Mouse (Mus musculus): ENCODE results near the gene Tmem26. TPM values are rescaled to one million over a fixed set of nuclear protein-coding genes. Genes with fewer than 3 reads are reported as not detected.

Tmem26 gene
- 0.05 and 0.09 TPM in 2 replicates for polyA plus RNA-seq (2021; fragmentation: Nextera tagmentation)
- long read RNA-seq, experiment 1, result 0 reads
- long read RNA-seq, experiment 2, partial matches to known transcripts, result 0 of 2 reads
- long read RNA-seq, experiment 2, other reads (novel, unspliced or antisense), result 2 of 2 reads

DNA sequence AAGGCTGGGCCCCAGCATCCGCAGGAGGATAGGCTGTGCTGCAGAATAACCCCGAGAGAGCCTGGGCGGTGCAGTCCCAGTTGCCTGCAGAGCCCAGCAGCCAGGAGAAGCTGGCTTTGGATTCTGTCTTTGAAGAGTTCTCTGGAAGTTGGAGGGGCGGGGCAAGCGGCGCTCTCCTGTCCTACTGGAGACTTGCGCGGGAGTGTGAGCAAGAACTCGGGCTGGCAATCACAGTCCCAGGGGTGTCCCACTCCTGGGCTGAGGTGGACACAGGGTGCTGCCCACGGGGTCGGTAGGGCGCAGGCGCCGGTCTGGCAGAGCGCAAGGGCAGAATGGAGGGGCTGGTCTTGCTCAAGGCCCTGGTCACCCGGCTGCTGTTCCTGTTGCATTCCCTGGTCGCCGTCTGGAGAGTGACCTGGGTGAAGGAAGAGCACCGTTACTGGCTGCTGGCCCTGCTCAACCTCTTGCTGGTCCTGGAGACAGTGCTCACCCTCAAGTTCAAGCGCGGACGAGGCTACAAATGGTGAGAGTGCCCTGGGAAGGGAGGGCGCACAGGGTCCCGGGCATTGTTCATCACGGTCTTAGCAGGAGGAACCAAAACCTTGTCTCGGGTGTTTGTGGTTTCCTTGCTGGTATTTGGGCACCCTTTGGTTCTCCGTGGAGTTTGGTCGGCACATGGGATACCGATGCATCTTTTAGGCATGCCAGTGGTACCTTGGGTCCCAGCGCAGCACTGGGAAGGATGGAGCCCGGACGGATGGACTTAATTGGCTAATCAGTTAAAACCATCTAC is at the start of gene Tmem26:
Tmem26 (plus strand) TSS at position 79 of the 793 bp plus-strand sequence.

Other genes starting within 250 kb of the Tmem26 start
- gene Cabcoco1, start 181.8 kb upstream of the Tmem26 start, polyA plus RNA-seq (2021; fragmentation: Nextera tagmentation), result 7.9 and 10.4 TPM in 2 replicates